Mouse (Mus musculus): ENCODE results near the gene Gm5447. TPM values are rescaled to one million over a fixed set of nuclear protein-coding genes. Genes with fewer than 3 reads are reported as not detected.

The Gm5447 gene
- total RNA-seq (2012; rRNA removed) (not detected in 2 replicates), polyA plus RNA-seq (2012; ENCODE audit: insufficient read depth in 1 of 2, insufficient read length in 2 of 2, low read depth in 1 of 2, low replicate concordance in 2 of 2, missing spikeins in 1 of 2) (not detected)

DNA sequence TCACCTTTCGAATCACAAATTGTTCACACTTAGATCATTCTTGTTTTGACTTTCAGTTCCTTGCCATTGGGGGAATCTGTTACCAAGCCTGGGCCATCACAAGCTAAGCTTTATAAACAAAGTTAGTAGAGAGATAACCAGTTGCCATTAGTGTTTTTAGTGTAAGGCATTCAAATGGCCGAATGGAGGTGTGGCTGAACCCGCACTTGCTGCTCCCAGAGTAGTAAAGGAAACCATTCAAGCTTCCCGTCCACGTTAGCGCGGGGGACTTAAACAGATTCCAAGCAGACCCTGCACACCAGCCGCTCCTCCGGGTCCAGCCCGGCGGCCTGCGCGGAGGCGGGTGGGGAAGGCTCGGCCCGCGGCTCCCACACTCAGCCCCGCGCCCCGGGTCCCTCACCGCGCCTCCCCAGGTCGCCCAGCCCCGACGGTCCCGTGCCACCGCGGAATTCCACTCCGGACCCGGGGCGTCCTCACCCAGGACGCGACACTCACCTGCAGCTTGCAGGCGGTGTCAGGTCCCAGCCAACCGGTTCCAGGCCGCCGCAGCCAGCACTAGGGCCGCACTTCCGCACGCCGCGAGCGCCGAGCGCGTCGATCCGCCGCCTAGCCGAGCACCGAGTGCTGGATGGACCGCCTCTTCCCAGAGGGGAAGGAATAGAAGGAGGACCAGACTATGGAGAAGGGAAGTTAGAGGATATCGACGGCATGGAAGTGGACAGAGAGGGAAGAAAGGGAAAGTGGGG, at the start of gene Gm5447, which contains the start of gene Exoc2:
Gm5447 (plus strand) TSS at position 704 of the 746 bp plus-strand sequence.
Exoc2 (minus strand) TSS at position 593 of the 746 bp plus-strand sequence.
- DNase-seq (ENCODE audit: low read depth, low spot score): peak; percentile 88
- H3K4me3 ChIP-seq (ENCODE audit: control insufficient read depth in 1 of 2, insufficient read depth in 1 of 2, low read depth in 2 of 2, low read length in 2 of 2): peak within 1 kb of the TSS; percentile 87
- H3K9ac ChIP-seq (ENCODE audit: control insufficient read depth, low read depth, low read length, poor library complexity, severe bottlenecking): peak within 1 kb of the TSS; percentile 84
- peak within 1 kb of the TSS; percentile 70 for H3K27ac ChIP-seq (ENCODE audit: control insufficient read depth, low read depth, low read length)
- H3K9me3 ChIP-seq (replicated peaks; ENCODE audit: insufficient read depth, low read length): no peaks in the 10 kb centered on the region
- H3K79me2 ChIP-seq (ENCODE audit: control insufficient read depth, insufficient read depth, low read length, poor library complexity): peaks cover 20% of the 10 kb centered on the region
- H3K36me3 ChIP-seq (ENCODE audit: control insufficient read depth in 1 of 2, insufficient read depth in 2 of 2, low read length in 2 of 2): peaks cover 0 to 25% of the 10 kb centered on the region in 2 experiments; a peak in 2 of 4 replicates
- H3K4me1 ChIP-seq (ENCODE audit: control insufficient read depth in 1 of 2, insufficient read depth in 2 of 2, low read length in 2 of 2): peaks cover 10 to 19% of the 10 kb centered on the region in 2 experiments
- H3K27me3 ChIP-seq (ENCODE audit: control insufficient read depth in 1 of 2, insufficient read depth in 2 of 2, low read length in 2 of 2): no peaks in the 10 kb centered on the region
- TF ChIP-seq TAL1 (IDR thresholded peaks at IDR 0.05; ENCODE audit: low read length) (no peak), MAX (IDR thresholded peaks at IDR 0.05; ENCODE audit: low read length) (no peak), NELFE (IDR thresholded peaks at IDR 0.05; ENCODE audit: low read depth, low read length) (peak; percentile 71), HCFC1 (IDR thresholded peaks at IDR 0.05; ENCODE audit: low read depth, low read length) (peak; percentile 92), POLR2AphosphoS2 (IDR thresholded peaks at IDR 0.05; ENCODE audit: low read length) (no peak; the same call in 1 of the 2 replicates), TBP (IDR thresholded peaks at IDR 0.05; ENCODE audit: low read depth, low read length) (no peak), KAT2A (conservative IDR thresholded peaks at IDR 0.05; ENCODE audit: low read depth, low read length) (no peak; the same call in 1 of the 2 replicates), NRF1 (IDR thresholded peaks at IDR 0.05; ENCODE audit: insufficient read depth, low read depth, low read length, poor library complexity, severe bottlenecking) (no peak), TCF12 (IDR thresholded peaks at IDR 0.05; ENCODE audit: low read depth, low read length) (peak; percentile 42; the same call in 1 of the 2 replicates), USF2 (IDR thresholded peaks at IDR 0.05; ENCODE audit: borderline replicate concordance in 1 of 2, insufficient read depth in 1 of 2, low read depth in 1 of 2, low read length in 2 of 2) (no peak), CHD1 (IDR thresholded peaks at IDR 0.05; ENCODE audit: low read depth, low read length) (no peak), CTCF (IDR thresholded peaks at IDR 0.05 in 2 of 3, conservative IDR thresholded peaks at IDR 0.05 in 1 of 3; ENCODE audit: control insufficient read depth in 1 of 3, insufficient read depth in 1 of 3, low read depth in 2 of 3, low read length in 3 of 3, poor library complexity in 1 of 3, severe bottlenecking in 1 of 3) (no peak), MYC (IDR thresholded peaks at IDR 0.05; ENCODE audit: low read depth, low read length) (no peak), E2F4 (IDR thresholded peaks at IDR 0.05; ENCODE audit: borderline replicate concordance, low read depth, low read length) (no peak), SIN3A (IDR thresholded peaks at IDR 0.05; ENCODE audit: low read length) (peak; percentile 97), MAZ (IDR thresholded peaks at IDR 0.05; ENCODE audit: low read depth, low read length) (no peak), POLR2AphosphoS5 (IDR thresholded peaks at IDR 0.05; ENCODE audit: borderline replicate concordance, low read depth, low read length) (no peak), UBTF (IDR thresholded peaks at IDR 0.05; ENCODE audit: borderline replicate concordance, insufficient read depth, low read depth, low read length) (0 out of 2 replicates have a peak, but pooled peaks have one; percentile 59), RCOR1 (IDR thresholded peaks at IDR 0.05; ENCODE audit: low read depth, low read length) (peak; percentile 39; the same call in 1 of the 2 replicates), POLR2A (IDR thresholded peaks at IDR 0.05; ENCODE audit: control insufficient read depth in 1 of 2, insufficient read depth in 1 of 2, low read depth in 1 of 2, low read length in 2 of 2, poor library complexity in 1 of 2) (peak in 1 of 2 experiments; percentile 71; a peak in 2 of 4 replicates), ZC3H11A (IDR thresholded peaks at IDR 0.05; ENCODE audit: low read depth, low read length) (no peak), ZMIZ1 (IDR thresholded peaks at IDR 0.05; ENCODE audit: low read depth, low read length) (no peak), BHLHE40 (IDR thresholded peaks at IDR 0.05; ENCODE audit: borderline replicate concordance, low read depth, low read length) (no peak), CHD2 (IDR thresholded peaks at IDR 0.05; ENCODE audit: low read length) (no peak), MXI1 (IDR thresholded peaks at IDR 0.05; ENCODE audit: low read depth, low read length) (peak; percentile 82), JUND (IDR thresholded peaks at IDR 0.05; ENCODE audit: low read depth, low read length) (no peak), ETS1 (IDR thresholded peaks at IDR 0.05; ENCODE audit: low read depth, low read length) (peak; percentile 27; the same call in 1 of the 2 replicates), ZNF384 (IDR thresholded peaks at IDR 0.05; ENCODE audit: low read depth, low read length) (no peak), RAD21 (IDR thresholded peaks at IDR 0.05; ENCODE audit: low read depth, low read length) (no peak), USF1 (IDR thresholded peaks at IDR 0.05; ENCODE audit: low read depth, low read length) (no peak), GATA1 (IDR thresholded peaks at IDR 0.05; ENCODE audit: low read depth, low read length) (no peak), MAFK (IDR thresholded peaks at IDR 0.05; ENCODE audit: borderline replicate concordance, low read depth, low read length) (no peak), MYB (IDR thresholded peaks at IDR 0.05; ENCODE audit: low read depth, low read length) (peak; percentile 36; the same call in 1 of the 2 replicates), GABPA (IDR thresholded peaks at IDR 0.05; ENCODE audit: low read depth, low read length) (no peak), MEF2A (IDR thresholded peaks at IDR 0.05; ENCODE audit: extremely low read depth, insufficient replicate concordance, low read depth, low read length, poor library complexity, severe bottlenecking) (peak; percentile 16; the same call in 1 of the 2 replicates)

Data from MEL (cell line).